Mouse (Mus musculus): ENCODE measurements around the gene Vars. TPM values are rescaled to one million over a fixed set of nuclear protein-coding genes. Genes with fewer than 3 reads are reported as not detected.
A peak's percentile ranks its signal among the peaks of the same experiment; 100 is the strongest.
"Not testable (repeated sequence)": the region's sequence is repeated elsewhere in the genome, so short reads cannot be mapped to it uniquely, and the experiment has no call there.

Vars gene
- polyA plus RNA-seq, 1 experiment from 2014 or later = 112 TPM

- WGBS = 71% methylated on average over 2 of the region's 2 CpGs
- ATAC-seq (ENCODE audit: insufficient number of reproducible peaks, insufficient read depth, low FRiP score, low TSS enrichment, low read depth) = no peak
- no peak overlapping the region for H3K27ac ChIP-seq
- H3K9ac ChIP-seq = no peak overlapping the region
- H3K4me3 ChIP-seq = no peak overlapping the region
- H3K27me3 ChIP-seq = no peaks in the 10 kb centered on the region
- no peaks in the 10 kb centered on the region for H3K9me3 ChIP-seq
- H3K4me2 ChIP-seq = no peak overlapping the region
- H3K4me1 ChIP-seq = peaks cover 37% of the 10 kb centered on the region
- no peaks in the 10 kb centered on the region for H3K36me3 ChIP-seq
Observed at GRCm38 (mm10) chr17:35028315-35028714, 27.5 kb downstream of the Vars start.

GRCm38 (mm10) chr17:35029691-35030532 is 29.1 kb downstream of the Vars start:
- Histone ChIP-seq H3K4me1 (peaks cover 29% of the 10 kb centered on the region), H3K36me3 (no peaks in the 10 kb centered on the region), H3K27me3 (no peaks in the 10 kb centered on the region), H3K9me3 (no peaks in the 10 kb centered on the region), H3K4me3 (no peak overlapping the region), H3K4me2 (peak overlapping the region; percentile 24), H3K9ac (0 out of 2 replicates have a peak overlapping the region, but pooled peaks have one; percentile 58), H3K27ac (no peak overlapping the region)
- 31% methylated on average over 19 of the region's 19 CpGs for WGBS
- no peak for ATAC-seq (ENCODE audit: insufficient number of reproducible peaks, insufficient read depth, low FRiP score, low TSS enrichment, low read depth)

DNA sequence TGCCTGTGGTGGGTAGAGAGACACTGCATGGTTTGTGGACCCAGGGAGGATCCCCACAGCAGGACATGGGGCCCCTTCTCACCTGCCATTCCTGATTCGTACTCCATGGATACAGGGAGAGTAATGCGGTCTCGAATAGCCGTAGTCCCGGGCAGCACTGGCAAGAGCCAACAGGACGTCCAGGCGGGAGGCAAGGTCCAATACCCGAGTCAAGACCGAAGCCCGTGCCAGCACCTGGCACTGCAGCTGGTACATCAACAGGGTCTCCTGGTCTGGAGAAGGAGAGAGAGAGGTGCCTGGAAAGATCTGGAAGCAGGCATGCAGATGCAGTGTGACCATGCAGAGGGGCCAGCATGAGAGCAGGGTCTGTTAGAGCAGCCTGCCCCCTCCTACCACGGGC is 30.5 kb downstream of the Vars start:
- no peak for ATAC-seq (ENCODE audit: insufficient number of reproducible peaks, insufficient read depth, low FRiP score, low TSS enrichment, low read depth)
- H3K27me3 ChIP-seq = no peaks in the 10 kb centered on the region
- no peaks in the 10 kb centered on the region for H3K9me3 ChIP-seq
- no peak overlapping the region for H3K4me3 ChIP-seq
- H3K27ac ChIP-seq = no peak overlapping the region
- 92% methylated on average over 11 of the region's 11 CpGs for WGBS
- no peak overlapping the region for H3K9ac ChIP-seq
- peaks cover 20% of the 10 kb centered on the region for H3K4me1 ChIP-seq
- H3K36me3 ChIP-seq = no peaks in the 10 kb centered on the region
- H3K4me2 ChIP-seq = no peak overlapping the region

DNA sequence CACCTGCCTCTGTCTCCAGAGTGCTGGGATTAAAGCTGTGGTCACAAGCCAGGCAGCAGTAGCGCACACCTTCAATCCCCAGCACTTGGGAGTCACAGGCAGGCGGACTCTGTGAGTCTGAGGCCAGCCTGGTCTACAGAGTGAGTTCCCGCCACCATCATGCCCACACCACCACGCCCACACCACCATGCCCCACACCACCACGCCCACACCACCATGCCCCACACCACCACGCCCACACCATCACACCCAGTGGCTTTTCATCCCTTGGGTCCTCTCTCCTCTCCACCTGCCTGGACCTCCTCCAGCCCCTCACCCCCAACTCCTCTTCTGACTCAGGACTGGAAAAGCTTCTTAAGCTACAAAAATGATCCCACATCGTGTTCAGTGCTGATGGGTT is 31.1 kb downstream of the Vars start:
- H3K27ac ChIP-seq = no peak overlapping the region
- H3K9me3 ChIP-seq = no peaks in the 10 kb centered on the region
- H3K4me2 ChIP-seq = no peak overlapping the region
- WGBS = 93% methylated on average over 7 of the region's 7 CpGs
- H3K27me3 ChIP-seq = no peaks in the 10 kb centered on the region
- H3K9ac ChIP-seq = no peak overlapping the region
- no peaks in the 10 kb centered on the region for H3K36me3 ChIP-seq
- no peak overlapping the region for H3K4me3 ChIP-seq
- ATAC-seq (ENCODE audit: insufficient number of reproducible peaks, insufficient read depth, low FRiP score, low TSS enrichment, low read depth) = no peak
- peaks cover 15% of the 10 kb centered on the region for H3K4me1 ChIP-seq

DNA sequence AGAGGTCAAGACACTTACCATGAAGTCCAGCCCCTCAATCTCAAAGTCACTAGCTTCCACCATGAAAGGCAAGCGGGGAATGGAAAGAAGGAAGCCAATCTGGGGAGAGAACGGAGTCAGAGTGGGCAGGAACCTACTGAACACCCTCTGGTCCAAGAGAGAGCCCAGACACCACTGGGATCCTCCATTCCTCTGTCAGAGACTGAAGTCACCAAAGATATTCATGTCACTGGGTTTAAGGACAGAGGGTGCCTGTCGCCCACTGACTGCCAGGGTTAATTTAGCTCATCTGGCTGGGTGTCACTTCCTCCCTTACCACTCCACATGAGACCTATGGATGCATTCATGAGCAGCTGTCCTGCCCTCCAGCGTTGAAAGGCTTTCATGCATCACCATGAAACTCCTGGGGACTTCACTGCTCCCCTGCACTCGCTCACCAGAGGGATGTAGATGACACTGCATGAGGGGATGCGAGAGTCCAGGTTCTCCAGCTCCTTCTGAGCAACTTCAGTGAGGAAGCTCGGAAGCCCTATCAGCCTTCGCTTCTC is 31.6 kb downstream of the Vars start:
- no peak for ATAC-seq (ENCODE audit: insufficient number of reproducible peaks, insufficient read depth, low FRiP score, low TSS enrichment, low read depth)
- Histone ChIP-seq H3K9me3 (no peaks in the 10 kb centered on the region), H3K36me3 (no peaks in the 10 kb centered on the region), H3K4me2 (no peak overlapping the region), H3K27me3 (no peaks in the 10 kb centered on the region), H3K27ac (no peak overlapping the region), H3K4me1 (peaks cover 12% of the 10 kb centered on the region), H3K4me3 (no peak overlapping the region), H3K9ac (no peak overlapping the region)
- WGBS = 73% methylated on average over 8 of the region's 8 CpGs

DNA sequence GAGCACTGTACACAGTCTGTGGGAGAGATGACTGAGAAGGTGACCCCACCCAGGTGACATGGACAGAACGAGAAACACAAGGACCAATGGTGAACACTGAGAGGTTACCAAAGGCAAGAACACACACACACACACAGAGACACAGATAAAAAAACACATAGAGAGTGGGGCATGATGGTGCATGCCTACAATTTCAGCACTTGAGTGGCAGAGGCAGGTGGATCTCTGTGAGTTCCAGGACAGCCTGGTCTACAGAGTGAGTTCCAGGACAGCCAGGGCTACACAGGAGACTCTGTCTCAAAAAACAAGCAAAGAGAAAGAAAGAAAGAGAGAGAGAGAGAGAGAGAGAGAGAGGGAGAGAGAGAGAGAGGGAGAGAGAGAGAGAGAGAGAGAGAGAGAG is 32.9 kb downstream of the Vars start:
- H3K27me3 ChIP-seq; H3K9me3 ChIP-seq; H3K9ac ChIP-seq; H3K4me3 ChIP-seq; H3K4me2 ChIP-seq; ATAC-seq (ENCODE audit: insufficient number of reproducible peaks, insufficient read depth, low FRiP score, low TSS enrichment, low read depth); H3K36me3 ChIP-seq; H3K4me1 ChIP-seq; H3K27ac ChIP-seq: not testable (repeated sequence)
- WGBS = 65% methylated on average over 1 of the region's 1 CpGs

- Histone ChIP-seq H3K9ac (no peak overlapping the region), H3K27me3 (no peaks in the 10 kb centered on the region), H3K4me1 (peaks cover 1% of the 10 kb centered on the region), H3K9me3 (no peaks in the 10 kb centered on the region), H3K4me3 (no peak overlapping the region), H3K36me3 (no peaks in the 10 kb centered on the region), H3K27ac (no peak overlapping the region), H3K4me2 (no peak overlapping the region)
- 65% methylated on average over 6 of the region's 6 CpGs for WGBS
- ATAC-seq (ENCODE audit: insufficient number of reproducible peaks, insufficient read depth, low FRiP score, low TSS enrichment, low read depth) = no peak
Observed at GRCm38 (mm10) chr17:35034896-35035295, 34.1 kb downstream of the Vars start.

- Histone ChIP-seq H3K9ac (no peak overlapping the region), H3K36me3 (no peaks in the 10 kb centered on the region)
- WGBS = 80% methylated on average over 11 of the region's 11 CpGs
Observed at GRCm38 (mm10) chr17:35039121-35039873, 38.5 kb downstream of the Vars start.

DNA sequence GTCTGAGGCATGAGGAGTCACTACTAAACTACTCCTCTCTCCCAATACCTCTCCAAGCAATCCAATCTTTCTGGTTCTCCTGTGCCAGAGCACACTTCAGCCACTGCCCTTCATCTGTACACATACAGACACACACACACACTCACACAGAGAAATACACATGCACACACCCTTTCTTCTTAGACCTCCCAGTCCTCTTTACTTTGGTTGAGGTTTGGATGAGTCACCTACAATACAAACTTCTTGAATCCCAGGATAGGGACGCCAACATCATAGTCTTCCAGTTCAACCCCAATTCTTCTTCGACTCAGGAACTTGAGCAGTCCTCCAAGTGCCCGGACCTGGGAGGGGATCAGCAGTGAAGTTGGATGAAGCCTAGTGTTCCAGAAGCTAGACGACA is 43.0 kb downstream of the Vars start:
- H3K4me3 ChIP-seq = no peak overlapping the region
- no peaks in the 10 kb centered on the region for H3K36me3 ChIP-seq
- no peaks in the 10 kb centered on the region for H3K9me3 ChIP-seq
- H3K4me1 ChIP-seq = peaks cover 32% of the 10 kb centered on the region
- H3K9ac ChIP-seq = 0 out of 2 replicates have a peak overlapping the region, but pooled peaks have one; percentile 2
- H3K4me2 ChIP-seq = no peak overlapping the region
- WGBS = 86% methylated on average over 4 of the region's 4 CpGs
- no peaks in the 10 kb centered on the region for H3K27me3 ChIP-seq
- no peak for ATAC-seq (ENCODE audit: insufficient number of reproducible peaks, insufficient read depth, low FRiP score, low TSS enrichment, low read depth)
- no peak overlapping the region for H3K27ac ChIP-seq

More at GRCm38 (mm10) chr17:35039121-35039873, 38.5 kb downstream of the Vars start:
- Histone ChIP-seq H3K27me3 (no peaks in the 10 kb centered on the region), H3K4me2 (no peak overlapping the region), H3K4me1 (no peaks in the 10 kb centered on the region; the same call in 1 of the 2 replicates), H3K9me3 (no peaks in the 10 kb centered on the region), H3K27ac (no peak overlapping the region), H3K4me3 (no peak overlapping the region)
- ATAC-seq (ENCODE audit: insufficient number of reproducible peaks, insufficient read depth, low FRiP score, low TSS enrichment, low read depth) = no peak

DNA sequence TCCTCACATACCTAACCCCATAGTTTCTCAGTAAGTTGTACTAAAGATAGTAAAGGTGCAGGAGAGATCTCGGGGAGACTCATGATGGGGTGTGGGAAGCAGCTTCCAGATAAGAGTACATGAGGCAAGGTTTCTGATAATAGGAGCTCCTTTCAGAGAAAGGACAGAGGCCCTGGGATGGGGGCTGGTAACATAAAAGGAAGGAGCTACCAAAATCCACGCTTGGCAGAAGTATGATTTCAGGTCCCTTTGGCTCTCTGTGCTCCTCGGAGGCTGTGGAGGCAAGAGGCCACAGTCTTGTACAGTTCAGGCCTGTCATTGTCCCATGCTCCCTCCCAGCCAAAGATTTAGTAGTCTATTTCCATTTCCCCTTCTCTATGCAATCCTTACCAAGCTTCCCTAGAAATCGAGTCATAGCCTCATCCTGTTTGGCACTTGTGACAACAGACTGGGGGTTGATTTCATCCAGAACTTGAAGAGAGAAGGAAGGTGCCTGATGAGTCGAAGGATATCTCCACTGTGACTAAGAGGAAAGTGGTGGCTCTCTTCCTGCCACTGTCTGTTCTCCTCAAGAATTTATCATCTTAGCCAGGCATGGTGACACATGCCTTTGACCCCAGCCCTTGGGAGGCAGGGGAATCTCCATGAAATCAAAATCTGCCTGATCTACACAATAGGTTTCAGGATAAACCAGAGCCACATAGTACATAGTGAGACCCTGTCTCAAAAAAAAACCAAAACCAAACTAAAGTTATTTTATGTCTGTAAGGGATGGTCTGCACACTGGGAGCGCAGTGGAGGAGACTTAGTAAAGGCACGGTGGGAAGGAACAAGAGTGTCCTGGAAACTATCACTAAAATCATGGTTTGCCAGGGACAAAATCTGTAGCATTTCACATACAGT is 44.4 kb downstream of the Vars start:
- peaks cover 44% of the 10 kb centered on the region for H3K4me1 ChIP-seq
- no peaks in the 10 kb centered on the region for H3K9me3 ChIP-seq
- peak overlapping the region; percentile 95 for H3K4me2 ChIP-seq
- no peaks in the 10 kb centered on the region for H3K36me3 ChIP-seq
- 0 out of 2 replicates have a peak overlapping the region, but pooled peaks have one; percentile 86 for H3K27ac ChIP-seq
- peak overlapping the region; percentile 55 for H3K4me3 ChIP-seq
- H3K27me3 ChIP-seq = no peaks in the 10 kb centered on the region
- no peak overlapping the region; the same call in 1 of the 2 replicates for H3K9ac ChIP-seq
- no peak for ATAC-seq (ENCODE audit: insufficient number of reproducible peaks, insufficient read depth, low FRiP score, low TSS enrichment, low read depth)
- WGBS = 82% methylated on average over 7 of the region's 7 CpGs
